Mouse (Mus musculus): ENCODE measurements around the gene Zfp579.

Zfp579 gene

GRCm38 (mm10) chr7:4950561-4951342, 45.2 kb downstream of the Zfp579 start:
- no peak for DNase-seq

GRCm38 (mm10) chr7:4948386-4948785, 47.6 kb downstream of the Zfp579 start:
- no peak for DNase-seq

- DNase-seq = no peak
Measured at GRCm38 (mm10) chr7:4947855-4948254, 48.1 kb downstream of the Zfp579 start.

- DNase-seq = peak; percentile 95
Measured at GRCm38 (mm10) chr7:4943223-4943815, 52.6 kb downstream of the Zfp579 start.

- DNase-seq = no peak
Measured at GRCm38 (mm10) chr7:4942673-4943072, 53.3 kb downstream of the Zfp579 start.

- peak; percentile 87 for DNase-seq
Measured at GRCm38 (mm10) chr7:4940068-4940479, 55.9 kb downstream of the Zfp579 start.

GRCm38 (mm10) chr7:4938456-4938855, 57.5 kb downstream of the Zfp579 start:
- DNase-seq = peak; percentile 85

GRCm38 (mm10) chr7:4937392-4937791, 58.6 kb downstream of the Zfp579 start:
- DNase-seq = no peak

GRCm38 (mm10) chr7:4936832-4937231, 59.1 kb downstream of the Zfp579 start:
- no peak for DNase-seq

- DNase-seq = no peak
Measured at GRCm38 (mm10) chr7:4934160-4934914, 61.6 kb downstream of the Zfp579 start.
